Mouse (Mus musculus): ENCODE results near the gene Gzmm. TPM values are rescaled to one million over a fixed set of nuclear protein-coding genes. Genes with fewer than 3 reads are reported as not detected.

Gzmm gene
- polyA plus RNA-seq, 1 experiment from 2014 or later, result 0.50 TPM

DNA sequence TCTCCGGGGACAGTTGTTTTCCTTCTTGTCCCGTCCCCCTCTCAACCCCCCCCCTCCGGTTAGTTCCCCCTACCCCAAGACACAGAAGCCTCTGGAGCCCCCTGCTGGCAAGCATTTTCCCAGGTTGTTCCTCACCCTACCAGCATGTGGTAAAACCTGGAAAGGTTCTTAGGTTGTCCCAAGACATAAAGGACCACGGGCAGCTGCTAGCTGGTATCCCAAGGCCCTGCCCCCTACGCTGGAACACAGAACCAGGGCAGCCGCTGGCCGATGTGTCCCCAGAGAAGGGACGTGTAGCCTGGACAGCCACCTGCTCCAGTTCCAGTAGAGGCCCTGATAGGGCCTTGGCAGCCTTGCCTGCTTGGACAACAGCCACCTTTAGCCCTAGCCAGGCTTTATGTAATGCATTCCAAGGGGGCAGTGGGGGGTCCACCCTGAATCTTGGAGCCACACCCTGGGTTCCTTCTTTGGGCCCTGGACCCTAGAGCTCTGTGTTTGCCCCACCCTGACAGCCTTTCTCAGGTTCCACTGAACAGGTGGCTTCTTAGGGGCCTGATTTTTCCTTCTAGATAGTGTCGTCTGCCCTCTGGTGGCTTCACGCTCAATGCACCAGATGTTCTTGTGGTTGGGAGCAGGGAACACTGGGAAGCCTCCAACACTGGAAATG, 5.8 kb upstream of the Gzmm start:
- TF ChIP-seq CTCF (IDR thresholded peaks at IDR 0.05; ENCODE audit: low read depth), result peak; percentile 63
- ATAC-seq (replicated peaks; ENCODE audit: low FRiP score, low read depth) (peak; percentile 8), DNase-seq (ENCODE audit: low spot score) (peak; percentile 82)
- Histone ChIP-seq H3K27me3 (ENCODE audit: insufficient read depth, low read length) (no peaks in the 10 kb centered on the region), H3K9ac (ENCODE audit: low read depth, low read length) (peak overlapping the region; percentile 87), H3K4me3 (replicated peaks; ENCODE audit: low read depth, low read length) (peak overlapping the region; percentile 80), H3K4me2 (ENCODE audit: low read length) (peak overlapping the region; percentile 78), H3K27ac (peak overlapping the region; percentile 92), H3K9me3 (replicated peaks; ENCODE audit: low read length) (no peaks in the 10 kb centered on the region), H3K4me1 (replicated peaks; ENCODE audit: insufficient read depth, low read length) (peaks cover 5% of the 10 kb centered on the region; the same call in 1 of the 2 replicates), H3K36me3 (ENCODE audit: insufficient read depth, low read length) (peaks cover 34% of the 10 kb centered on the region)
- WGBS, result 2% methylated on average over 10 of the region's 10 CpGs

DNA sequence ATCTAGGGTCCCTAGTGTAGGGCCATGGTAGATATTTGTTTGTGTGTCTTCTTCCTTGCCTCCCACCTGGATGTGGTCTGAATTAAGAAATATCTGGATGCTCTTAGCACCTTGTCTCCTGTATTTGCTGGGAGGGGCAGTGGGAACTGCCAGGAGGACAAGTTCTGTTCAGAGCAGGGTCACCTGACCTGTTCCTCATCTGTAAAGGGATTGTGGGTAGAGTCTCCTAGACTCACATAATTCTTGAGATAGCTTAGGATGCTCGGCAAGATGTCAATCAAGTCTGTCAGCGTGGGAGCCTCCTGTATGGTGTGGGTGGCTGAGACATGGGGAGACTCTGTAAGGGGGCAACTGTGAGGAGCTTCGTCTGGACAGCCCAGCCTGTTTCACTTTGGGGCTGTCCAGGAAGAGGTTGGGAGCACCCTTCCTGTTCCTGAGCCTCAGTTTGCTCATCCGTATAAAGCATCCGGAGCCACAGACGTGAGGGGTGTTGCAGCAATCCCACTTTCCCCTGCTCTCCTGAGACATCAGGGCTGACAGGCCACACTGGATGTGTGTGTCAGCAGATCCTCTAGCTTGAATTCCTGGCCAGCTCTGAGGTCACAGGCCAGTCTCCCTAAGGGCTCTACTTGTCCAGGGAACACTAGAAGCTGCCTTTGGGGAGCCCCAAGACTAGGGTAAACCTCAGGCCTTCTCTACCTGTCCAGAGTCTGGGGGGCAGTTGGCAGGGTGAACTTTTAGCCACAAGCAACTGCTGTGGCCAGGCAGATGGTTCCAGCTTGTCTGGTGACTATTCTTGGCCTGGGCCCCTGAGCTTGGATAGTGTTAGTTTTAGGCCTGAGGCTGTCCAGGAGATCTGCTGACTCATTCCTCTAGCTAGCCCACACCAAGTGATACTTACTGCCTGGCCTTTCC, 4.8 kb upstream of the Gzmm start:
- no peak for TF ChIP-seq CTCF (IDR thresholded peaks at IDR 0.05; ENCODE audit: low read depth)
- Histone ChIP-seq H3K4me1 (replicated peaks; ENCODE audit: insufficient read depth, low read length) (peaks cover 5% of the 10 kb centered on the region; the same call in 1 of the 2 replicates), H3K4me3 (replicated peaks; ENCODE audit: low read depth, low read length) (peak overlapping the region; percentile 80), H3K9ac (ENCODE audit: low read depth, low read length) (peak overlapping the region; percentile 87), H3K4me2 (ENCODE audit: low read length) (peak overlapping the region; percentile 78), H3K27ac (no peak overlapping the region), H3K9me3 (replicated peaks; ENCODE audit: low read length) (no peaks in the 10 kb centered on the region), H3K36me3 (ENCODE audit: insufficient read depth, low read length) (peaks cover 42% of the 10 kb centered on the region), H3K27me3 (ENCODE audit: insufficient read depth, low read length) (no peaks in the 10 kb centered on the region)
- DNase-seq (ENCODE audit: low spot score) (no peak), ATAC-seq (replicated peaks; ENCODE audit: low FRiP score, low read depth) (no peak)
- WGBS, result 83% methylated on average over 6 of the region's 6 CpGs

DNA sequence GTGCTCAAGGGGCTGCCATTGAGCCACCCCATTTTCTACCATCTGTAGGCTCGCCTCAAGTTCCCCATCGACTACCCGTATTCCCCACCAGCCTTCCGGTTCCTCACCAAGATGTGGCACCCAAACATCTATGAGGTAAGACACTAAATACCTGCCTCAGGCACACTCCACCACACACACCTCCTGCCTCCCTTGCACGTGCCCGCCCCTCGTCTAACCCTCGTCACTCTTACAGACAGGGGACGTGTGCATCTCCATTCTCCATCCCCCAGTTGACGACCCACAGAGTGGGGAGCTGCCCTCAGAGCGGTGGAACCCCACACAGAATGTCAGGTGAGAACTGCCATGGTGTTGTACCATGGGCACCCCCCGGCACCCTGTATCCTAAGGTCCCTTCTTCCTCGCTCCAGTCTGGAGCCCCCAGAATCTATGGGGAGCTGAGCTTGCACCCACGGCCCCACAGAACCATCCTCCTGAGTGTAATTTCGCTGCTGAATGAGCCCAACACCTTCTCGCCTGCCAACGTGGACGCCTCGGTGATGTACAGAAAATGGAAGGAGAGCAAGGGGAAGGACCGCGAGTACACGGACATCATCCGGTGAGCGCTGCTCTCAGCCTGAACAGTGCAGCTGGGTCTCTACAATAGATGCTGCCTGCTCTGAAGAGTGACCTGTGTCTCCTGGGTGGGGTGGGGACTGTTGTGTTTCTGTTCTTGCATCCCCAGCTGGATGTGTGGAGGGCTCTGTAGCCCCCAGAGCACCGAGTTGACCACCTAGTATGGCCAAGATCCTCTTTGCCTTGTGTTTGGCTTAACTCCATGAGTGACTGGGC, 3.8 kb upstream of the Gzmm start:
- ATAC-seq (replicated peaks; ENCODE audit: low FRiP score, low read depth) (no peak), DNase-seq (ENCODE audit: low spot score) (no peak)
- peaks cover 47% of the 10 kb centered on the region for H3K36me3 ChIP-seq (ENCODE audit: insufficient read depth, low read length)
- 92% methylated on average over 25 of the region's 25 CpGs for WGBS
- peak overlapping the region; percentile 87; the same call in 1 of the 2 replicates for H3K9ac ChIP-seq (ENCODE audit: low read depth, low read length)
- no peaks in the 10 kb centered on the region for H3K27me3 ChIP-seq (ENCODE audit: insufficient read depth, low read length)
- peaks cover 5% of the 10 kb centered on the region; the same call in 1 of the 2 replicates for H3K4me1 ChIP-seq (replicated peaks; ENCODE audit: insufficient read depth, low read length)
- no peak overlapping the region for H3K27ac ChIP-seq
- no peaks in the 10 kb centered on the region for H3K9me3 ChIP-seq (replicated peaks; ENCODE audit: low read length)
- no peak overlapping the region for H3K4me2 ChIP-seq (ENCODE audit: low read length)
- H3K4me3 ChIP-seq (replicated peaks; ENCODE audit: low read depth, low read length), result no peak overlapping the region
- TF ChIP-seq CTCF (IDR thresholded peaks at IDR 0.05; ENCODE audit: low read depth), result no peak

DNA sequence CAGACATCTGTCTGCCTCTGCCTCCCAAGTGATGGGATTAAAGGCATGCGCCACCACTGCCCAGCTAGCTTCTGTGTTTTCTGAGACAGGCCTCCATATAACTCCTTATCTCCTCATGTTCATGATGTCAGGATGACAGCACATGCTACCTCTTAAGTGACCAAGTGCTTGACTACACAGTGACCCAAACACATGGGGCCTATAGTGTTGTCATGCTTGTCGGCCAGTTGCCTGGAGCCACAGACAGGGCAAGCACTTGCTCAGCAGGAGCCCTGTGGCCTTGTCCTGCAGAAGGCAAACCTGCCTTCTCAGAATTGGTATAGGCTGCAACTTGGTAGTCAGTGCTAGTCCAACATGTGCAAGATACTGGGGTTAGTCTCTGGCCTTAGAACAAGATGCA, 2.6 kb upstream of the Gzmm start:
- no peak for ATAC-seq (replicated peaks; ENCODE audit: low FRiP score, low read depth)
- H3K9ac ChIP-seq (ENCODE audit: low read depth, low read length), result no peak overlapping the region
- H3K4me3 ChIP-seq (replicated peaks; ENCODE audit: low read depth, low read length), result no peak overlapping the region
- H3K4me2 ChIP-seq (ENCODE audit: low read length), result no peak overlapping the region
- 91% methylated on average over 2 of the region's 2 CpGs for WGBS
- no peaks in the 10 kb centered on the region for H3K27me3 ChIP-seq (ENCODE audit: insufficient read depth, low read length)
- no peak for DNase-seq (ENCODE audit: low spot score)
- H3K27ac ChIP-seq, result no peak overlapping the region
- peaks cover 1% of the 10 kb centered on the region; the same call in 1 of the 2 replicates for H3K4me1 ChIP-seq (replicated peaks; ENCODE audit: insufficient read depth, low read length)
- no peaks in the 10 kb centered on the region for H3K9me3 ChIP-seq (replicated peaks; ENCODE audit: low read length)
- peaks cover 47% of the 10 kb centered on the region for H3K36me3 ChIP-seq (ENCODE audit: insufficient read depth, low read length)
- TF ChIP-seq CTCF (IDR thresholded peaks at IDR 0.05; ENCODE audit: low read depth), result no peak

DNA sequence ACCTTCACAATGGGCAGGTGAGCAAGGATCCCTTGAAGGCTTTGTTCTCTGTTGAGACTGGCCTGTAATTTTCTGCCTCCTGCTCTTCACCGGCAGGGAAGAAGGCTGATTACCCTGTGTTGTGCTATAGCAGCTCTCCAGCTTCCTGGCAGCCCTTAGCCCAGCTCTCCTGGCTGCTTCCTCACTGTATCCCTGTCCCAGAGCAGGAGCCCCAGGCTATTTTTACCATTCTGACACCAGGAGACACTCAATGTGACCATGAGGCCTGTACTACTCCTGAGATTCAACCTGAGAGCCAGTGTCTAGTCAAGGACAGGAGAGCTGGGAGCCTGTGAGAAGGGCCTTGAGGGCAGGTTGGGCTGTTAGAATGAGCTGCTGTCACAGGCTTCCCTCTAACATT, 2.1 kb upstream of the Gzmm start:
- ATAC-seq (replicated peaks; ENCODE audit: low FRiP score, low read depth), result no peak

DNA sequence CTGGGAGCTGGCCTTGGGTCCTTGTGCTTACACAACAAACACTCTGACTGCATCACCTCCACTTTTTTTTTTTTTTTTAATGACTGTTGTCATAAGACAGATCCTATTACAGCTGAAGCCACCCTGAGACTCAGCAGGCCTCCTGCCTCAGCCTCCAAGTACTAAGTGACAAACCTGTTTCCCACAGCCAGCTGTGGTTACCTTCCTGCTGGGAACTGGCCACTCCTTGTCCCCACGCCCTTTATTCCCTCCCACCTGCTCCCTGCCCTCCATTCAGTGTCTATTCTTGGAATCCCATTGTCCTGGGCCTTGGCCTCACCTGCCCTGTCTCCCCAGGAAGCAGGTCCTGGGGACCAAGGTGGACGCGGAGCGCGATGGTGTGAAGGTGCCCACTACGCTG, 1.3 kb upstream of the Gzmm start:
- Histone ChIP-seq H3K27ac (no peak overlapping the region), H3K4me1 (replicated peaks; ENCODE audit: insufficient read depth, low read length) (no peaks in the 10 kb centered on the region; the same call in 1 of the 2 replicates), H3K4me2 (ENCODE audit: low read length) (no peak overlapping the region), H3K9ac (ENCODE audit: low read depth, low read length) (no peak overlapping the region), H3K4me3 (replicated peaks; ENCODE audit: low read depth, low read length) (no peak overlapping the region), H3K36me3 (ENCODE audit: insufficient read depth, low read length) (peaks cover 47% of the 10 kb centered on the region), H3K9me3 (replicated peaks; ENCODE audit: low read length) (no peaks in the 10 kb centered on the region), H3K27me3 (ENCODE audit: insufficient read depth, low read length) (no peaks in the 10 kb centered on the region)
- ATAC-seq (replicated peaks; ENCODE audit: low FRiP score, low read depth) (no peak), DNase-seq (ENCODE audit: low spot score) (no peak)
- 93% methylated on average over 6 of the region's 6 CpGs for WGBS
- TF ChIP-seq CTCF (IDR thresholded peaks at IDR 0.05; ENCODE audit: low read depth), result no peak

More for the DNA sequence above, 2.1 kb upstream of the Gzmm start:
- Histone ChIP-seq H3K4me2 (ENCODE audit: low read length) (no peak overlapping the region), H3K27ac (no peak overlapping the region), H3K27me3 (ENCODE audit: insufficient read depth, low read length) (no peaks in the 10 kb centered on the region), H3K4me3 (replicated peaks; ENCODE audit: low read depth, low read length) (no peak overlapping the region), H3K9ac (ENCODE audit: low read depth, low read length) (no peak overlapping the region), H3K9me3 (replicated peaks; ENCODE audit: low read length) (no peaks in the 10 kb centered on the region), H3K4me1 (replicated peaks; ENCODE audit: insufficient read depth, low read length) (no peaks in the 10 kb centered on the region; the same call in 1 of the 2 replicates), H3K36me3 (ENCODE audit: insufficient read depth, low read length) (peaks cover 47% of the 10 kb centered on the region)
- WGBS, result 94% methylated on average over 1 of the region's 1 CpGs
- DNase-seq (ENCODE audit: low spot score), result no peak
- no peak for TF ChIP-seq CTCF (IDR thresholded peaks at IDR 0.05; ENCODE audit: low read depth)
